Mouse (Mus musculus): ENCODE measurements around the gene Pdcd1lg2.

GRCm38 (mm10) chr19:29379839-29380603 is 30.7 kb upstream of the Pdcd1lg2 start:
- TF ChIP-seq POLR2A (IDR thresholded peaks at IDR 0.05; ENCODE audit: extremely low read depth, insufficient read depth, low read length) (no peak), CTCF (IDR thresholded peaks at IDR 0.05; ENCODE audit: low read depth, low read length) (no peak)
